Mouse (Mus musculus) small intestine, adult 2 months (tissue): ENCODE data around the gene Artn. TPM values are rescaled to one million over a fixed set of nuclear protein-coding genes. Genes with fewer than 3 reads are reported as not detected.
A peak's percentile ranks its signal among the peaks of the same experiment; 100 is the strongest.

Experiments
- H3K27ac ChIP-seq: fragments of 200-500 bp; 2 replicates; pipeline ENCODE4 v1.5.1; 2012; ENCODE audit warnings: low read depth, low read length, control low read depth, inconsistent platforms; ENCODE audit not compliant: insufficient read depth
- H3K27me3 ChIP-seq: fragments of 200-500 bp; 2 replicates; pipeline ENCODE4 v1.6.1; 2012; ENCODE audit warnings: mild to moderate bottlenecking, moderate library complexity, low read length, inconsistent platforms; ENCODE audit not compliant: control insufficient read depth, insufficient read depth
- H3K36me3 ChIP-seq: fragments of 200-500 bp; 2 replicates; pipeline ENCODE4 v1.6.1; 2012; ENCODE audit warnings: mild to moderate bottlenecking, low read length, control low read depth, inconsistent platforms; ENCODE audit not compliant: control insufficient read depth, insufficient read depth
- H3K4me1 ChIP-seq: fragments of 200-500 bp; 2 replicates; pipeline ENCODE4 v1.6.1; 2012; ENCODE audit warnings: low read length, inconsistent platforms, mixed read lengths; ENCODE audit not compliant: control insufficient read depth, insufficient read depth, insufficient read length
- H3K4me3 ChIP-seq: fragments of 200-500 bp; 2 replicates; pipeline ENCODE4 v1.5.1; 2012; ENCODE audit warnings: low read depth, mild to moderate bottlenecking, control low read depth, inconsistent platforms, low read length, moderate library complexity
- CTCF ChIP-seq: fragments of 200-500 bp; IDR thresholded peaks from 2 replicates; pipeline ENCODE4 v1.5.1; 2012; ENCODE audit warnings: low read depth, mild to moderate bottlenecking, control low read depth, inconsistent platforms, low read length, moderate library complexity, mixed read lengths; ENCODE audit not compliant: insufficient replicate concordance, insufficient read length; ENCODE audit errors: extremely low read depth
- POLR2A ChIP-seq: fragments of 200-500 bp; IDR thresholded peaks from 2 replicates; pipeline ENCODE4 v1.6.1; 2012; ENCODE audit warnings: low read depth, mild to moderate bottlenecking, control low read depth, inconsistent platforms, low read length, moderate library complexity
- WGBS: fragments of 180-500 bp; shearing (Covaris S2); methylation state at CpG from one replicate; pipeline ENCODE4 v1.1.7; 2018; 5-methylcytosine and 5-hydroxymethylcytosine counted together
- polyA plus RNA-seq: library from polyadenylated mRNA; depleted of rRNA; stranded (reverse); fragments of >200 nt; gene quantifications from 2 replicates; pipeline ENCODE4 v1.2.3, GENCODE M21; 2012

Artn gene
- polyA plus RNA-seq, 1 experiment = 3.1 TPM

DNA sequence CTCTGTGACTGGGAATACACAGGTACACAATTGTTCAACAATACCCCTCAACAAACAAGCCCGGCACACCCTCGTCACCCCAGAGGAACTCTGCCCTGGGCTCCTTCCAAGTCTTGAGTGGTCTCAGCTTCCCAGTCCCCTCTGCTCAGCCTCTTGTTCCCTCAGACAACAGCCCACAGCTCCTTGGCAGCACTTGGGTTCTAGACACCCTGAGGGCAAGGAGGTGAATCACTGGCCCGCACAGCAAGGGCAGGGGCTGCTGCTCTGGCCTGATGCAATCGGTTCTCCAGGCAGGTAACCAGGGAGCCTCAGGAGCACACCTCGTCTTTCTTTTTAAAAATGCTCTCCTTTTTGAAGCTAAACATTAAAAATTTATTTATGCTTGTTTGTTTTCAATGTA, 3.7 kb upstream of the Artn start:
- Histone ChIP-seq H3K27ac (no peak overlapping the region), H3K27me3 (peaks cover 7% of the 10 kb centered on the region; the same call in 1 of the 2 replicates), H3K4me1 (peaks cover 9% of the 10 kb centered on the region), H3K36me3 (no peaks in the 10 kb centered on the region), H3K4me3 (no peak overlapping the region)
- 84% methylated on average over 5 of the region's 5 CpGs for WGBS
- TF ChIP-seq CTCF = no peak
- no peak for TF ChIP-seq POLR2A

DNA sequence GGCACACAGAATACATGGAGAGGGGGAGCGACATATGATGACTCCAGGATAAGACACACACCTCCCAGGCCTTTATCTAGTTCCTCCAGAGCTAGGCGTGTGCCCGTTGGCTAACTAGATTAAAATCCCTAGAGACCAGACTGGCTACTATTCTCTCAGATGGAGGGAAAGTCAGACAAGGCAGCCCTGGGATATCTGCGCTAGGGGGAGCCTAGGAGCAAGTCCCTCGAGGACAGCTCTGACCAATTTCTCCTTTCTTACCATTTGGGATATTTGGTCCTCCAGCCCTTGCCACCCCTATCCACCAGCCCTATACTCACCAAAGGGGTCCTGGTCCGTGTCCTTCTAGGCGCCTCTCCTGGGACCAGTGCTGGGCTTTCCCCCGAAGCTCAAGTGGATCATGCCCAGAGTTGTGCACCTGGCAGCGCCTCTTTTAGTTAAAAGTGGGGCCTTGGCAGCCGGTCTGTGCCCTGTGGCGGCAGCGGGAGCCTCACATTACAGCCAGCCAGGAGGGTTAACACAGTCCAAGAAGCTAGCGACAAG, 793 bp downstream of the Artn start:
- H3K27ac ChIP-seq = 0 out of 2 replicates have a peak overlapping the region, but pooled peaks have one; percentile 7
- 3% methylated on average over 13 of the region's 13 CpGs for WGBS

DNA sequence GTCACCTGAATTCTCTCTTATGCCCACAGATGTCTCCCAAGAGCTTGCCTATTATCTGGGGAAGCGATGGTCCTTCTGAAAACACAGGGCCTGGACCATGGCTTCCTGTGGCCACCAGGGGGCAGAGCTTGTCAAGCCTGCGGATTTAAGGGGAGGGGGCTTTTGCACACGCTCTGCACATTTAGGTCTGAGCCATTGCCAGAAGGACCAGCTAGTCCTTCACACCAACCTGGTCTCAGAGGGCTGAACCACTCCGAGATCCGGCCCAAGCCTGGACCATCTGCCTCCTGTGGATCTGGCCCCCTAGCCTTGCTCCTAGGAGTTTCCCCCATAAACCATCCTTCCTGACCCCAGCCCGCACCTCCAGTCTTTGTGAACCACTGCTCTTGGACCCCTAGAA, 1.3 kb downstream of the Artn start:
- Histone ChIP-seq H3K27ac (no peak overlapping the region), H3K4me3 (no peak overlapping the region), H3K4me1 (peaks cover 14% of the 10 kb centered on the region), H3K27me3 (peaks cover 22% of the 10 kb centered on the region), H3K36me3 (no peaks in the 10 kb centered on the region)
- TF ChIP-seq POLR2A (no peak), CTCF (peak; percentile 81; the same call in 1 of the 2 replicates)
- 33% methylated on average over 6 of the region's 6 CpGs for WGBS

More for the DNA sequence above, 793 bp downstream of the Artn start:
- Histone ChIP-seq H3K27me3 (peaks cover 22% of the 10 kb centered on the region), H3K36me3 (no peaks in the 10 kb centered on the region), H3K4me3 (peak overlapping the region; percentile 57), H3K4me1 (peaks cover 14% of the 10 kb centered on the region)
- TF ChIP-seq POLR2A (0 out of 2 replicates have a peak, but pooled peaks have one; percentile 8), CTCF (peak; percentile 47; the same call in 1 of the 2 replicates)

- peak; percentile 3; the same call in 1 of the 2 replicates for TF ChIP-seq CTCF
- TF ChIP-seq POLR2A = no peak
- no peaks in the 10 kb centered on the region for H3K36me3 ChIP-seq
- no peak overlapping the region for H3K27ac ChIP-seq
- WGBS = 3% methylated on average over 70 of the region's 71 CpGs
- peak overlapping the region; percentile 48 for H3K4me3 ChIP-seq
- peaks cover 14% of the 10 kb centered on the region for H3K4me1 ChIP-seq
- peaks cover 22% of the 10 kb centered on the region for H3K27me3 ChIP-seq
Measured at GRCm38 (mm10) chr4:117926545-117927482, 2.7 kb downstream of the Artn start.

GRCm38 (mm10) chr4:117924916-117925315, 4.6 kb downstream of the Artn start:
- no peak for TF ChIP-seq CTCF
- no peak for TF ChIP-seq POLR2A
- Histone ChIP-seq H3K27me3 (peaks cover 22% of the 10 kb centered on the region), H3K4me1 (peaks cover 14% of the 10 kb centered on the region), H3K27ac (no peak overlapping the region), H3K36me3 (no peaks in the 10 kb centered on the region), H3K4me3 (no peak overlapping the region)
- WGBS = 52% methylated on average over 6 of the region's 6 CpGs

- no peaks in the 10 kb centered on the region for H3K36me3 ChIP-seq
- no peak overlapping the region for H3K27ac ChIP-seq
- WGBS = 68% methylated on average over 2 of the region's 2 CpGs
- H3K4me3 ChIP-seq = no peak overlapping the region
- H3K27me3 ChIP-seq = peaks cover 15% of the 10 kb centered on the region
- no peak for TF ChIP-seq POLR2A
- TF ChIP-seq CTCF = no peak
- peaks cover 8% of the 10 kb centered on the region for H3K4me1 ChIP-seq
Measured at GRCm38 (mm10) chr4:117923450-117923849, 6.1 kb downstream of the Artn start.

GRCm38 (mm10) chr4:117921358-117921757, 8.2 kb downstream of the Artn start:
- 95% methylated on average over 2 of the region's 2 CpGs for WGBS
- H3K4me1 ChIP-seq = peaks cover 6% of the 10 kb centered on the region; the same call in 1 of the 2 replicates
- H3K4me3 ChIP-seq = no peak overlapping the region
- H3K36me3 ChIP-seq = no peaks in the 10 kb centered on the region
- H3K27me3 ChIP-seq = no peaks in the 10 kb centered on the region
- TF ChIP-seq CTCF = no peak
- no peak for TF ChIP-seq POLR2A
- no peak overlapping the region for H3K27ac ChIP-seq
